Mouse (Mus musculus) liver, embryonic 13.5 days (tissue): ENCODE results near the gene Slc17a8. TPM values are rescaled to one million over a fixed set of nuclear protein-coding genes. Genes with fewer than 3 reads are reported as not detected.

Experiments
- ATAC-seq: fragments of 200-750 bp; cut with Nextera tagmentation; 2 replicates; pipeline ENCODE4 v1.8.0; 2017; ENCODE audit warnings: low read depth, mild to moderate bottlenecking, moderate number of reproducible peaks, moderate library complexity
- DNase-seq: peaks from one replicate; pipeline ENCODE4 v3.0.0; 2022
- H3K27ac ChIP-seq: fragments of 300-500 bp; sonication (generic); 2 replicates; pipeline ENCODE4 v1.5.1; 2015; ENCODE audit warnings: moderate library complexity, mild to moderate bottlenecking, inconsistent platforms
- H3K27me3 ChIP-seq: fragments of 300-500 bp; sonication (generic); 2 replicates; pipeline ENCODE4 v1.6.1; 2015; ENCODE audit warnings: mild to moderate bottlenecking, inconsistent platforms
- H3K36me3 ChIP-seq: fragments of 300-500 bp; sonication (generic); 2 replicates; pipeline ENCODE4 v1.6.1; 2015; ENCODE audit warnings: mild to moderate bottlenecking, inconsistent platforms
- H3K4me1 ChIP-seq: fragments of 300-500 bp; sonication (generic); replicated peaks from 2 replicates; pipeline ENCODE4 v1.6.1; 2015; ENCODE audit warnings: inconsistent platforms
- H3K4me2 ChIP-seq: fragments of 300-500 bp; sonication (generic); 2 replicates; pipeline ENCODE4 v1.6.1; 2015; ENCODE audit warnings: inconsistent platforms, mild to moderate bottlenecking, moderate library complexity
- H3K4me3 ChIP-seq: fragments of 300-500 bp; sonication (generic); replicated peaks from 2 replicates; pipeline ENCODE4 v1.5.1; 2015; ENCODE audit warnings: mild to moderate bottlenecking, inconsistent platforms
- H3K9ac ChIP-seq: fragments of 300-500 bp; sonication (generic); 2 replicates; pipeline ENCODE4 v1.6.1; 2015; ENCODE audit warnings: mild to moderate bottlenecking, inconsistent platforms
- H3K9me3 ChIP-seq: fragments of 300-500 bp; sonication (generic); replicated peaks from 2 replicates; pipeline ENCODE4 v1.6.1; 2016; ENCODE audit warnings: inconsistent platforms
- WGBS: fragments of 180-500 bp; shearing (Covaris S2); methylation state at CpG from one replicate; pipeline ENCODE4 v1.1.7; 2015; ENCODE audit not compliant: insufficient replicate concordance; 5-methylcytosine and 5-hydroxymethylcytosine counted together
- polyA plus RNA-seq: library from polyadenylated mRNA; unstranded; fragments of >200 nt; fragmentation: Nextera tagmentation; extraction: Ambion mirVana; gene quantifications from 2 replicates; pipeline ENCODE4 v1.2.1, GENCODE M21; 2015

Slc17a8 gene
- polyA plus RNA-seq, 1 experiment from 2014 or later, result 0.03 TPM

GRCm38 (mm10) chr10:89525823-89526222 lies 95.2 kb downstream of the Slc17a8 start:
- Histone ChIP-seq H3K27me3 (no peaks in the 10 kb centered on the region), H3K27ac (no peak overlapping the region), H3K9ac (no peak overlapping the region), H3K4me1 (peaks cover 9% of the 10 kb centered on the region), H3K4me2 (no peak overlapping the region), H3K4me3 (no peak overlapping the region), H3K36me3 (no peaks in the 10 kb centered on the region), H3K9me3 (no peaks in the 10 kb centered on the region)
- no peak for DNase-seq
- 88% methylated on average over 2 of the region's 2 CpGs for WGBS
- ATAC-seq, result no peak

Other genes starting within 250 kb of the Slc17a8 start
- 5.0 and 6.2 TPM in 2 replicates for gene Gas2l3, start 177.3 kb downstream of the Slc17a8 start, polyA plus RNA-seq
- gene Nr1h4, start 87.7 kb downstream of the Slc17a8 start, polyA plus RNA-seq, result 2.9 and 3.7 TPM in 2 replicates
- 4.3 and 5.1 TPM in 2 replicates for gene Scyl2, start 65.0 kb upstream of the Slc17a8 start, polyA plus RNA-seq
- 18.1 and 24.1 TPM in 2 replicates for gene Actr6, start 111.0 kb upstream of the Slc17a8 start, polyA plus RNA-seq
- gene Uhrf1bp1l, start 123.7 kb upstream of the Slc17a8 start, polyA plus RNA-seq, result 10.5 and 15.1 TPM in 2 replicates